Mouse (Mus musculus): ENCODE data around the gene Lgals3. TPM values are rescaled to one million over a fixed set of nuclear protein-coding genes. Genes with fewer than 3 reads are reported as not detected.

Gene Lgals3
- polyA plus RNA-seq (2017; shearing (Covaris generic)) = 20.0 TPM

GRCm38 (mm10) chr14:47367461-47367860 is at the start of gene Lgals3:
TSS of gene Lgals3 (plus strand) at chr14:47367751.

GRCm38 (mm10) chr14:47417775-47418665 is 50.5 kb downstream of the Lgals3 start, which contains the start of gene Dlgap5:
TSS of gene Dlgap5 (minus strand) at chr14:47418407.

Other genes with a start within 250 kb of the Lgals3 start
- 7.3 TPM for gene Gch1, start 178.3 kb upstream of the Lgals3 start, polyA plus RNA-seq (2017; shearing (Covaris generic))
- 16.6 TPM for gene Wdhd1, start 90.9 kb upstream of the Lgals3 start, polyA plus RNA-seq (2017; shearing (Covaris generic))
- gene Socs4, start 90.8 kb upstream of the Lgals3 start, polyA plus RNA-seq (2017; shearing (Covaris generic)) = 11.5 TPM
- gene Mapk1ip1l, start 69.5 kb upstream of the Lgals3 start, polyA plus RNA-seq (2017; shearing (Covaris generic)) = 77.5 TPM
- 16.3 TPM for gene Dlgap5, start 50.7 kb downstream of the Lgals3 start, polyA plus RNA-seq (2017; shearing (Covaris generic))
- 21.7 TPM for gene Fbxo34, start 82.7 kb downstream of the Lgals3 start, polyA plus RNA-seq (2017; shearing (Covaris generic))
- 21.0 TPM for gene Atg14, start 202.9 kb downstream of the Lgals3 start, polyA plus RNA-seq (2017; shearing (Covaris generic))

Measured in inflammation-experienced regulatory T-cells, adult 16 weeks (primary cell).